Mouse (Mus musculus): ENCODE data around the gene Gbp5. TPM values are rescaled to one million over a fixed set of nuclear protein-coding genes. Genes with fewer than 3 reads are reported as not detected.
"Not testable (repeated sequence)": the region's sequence is repeated elsewhere in the genome, so short reads cannot be mapped to it uniquely, and the experiment has no call there.

Gbp5 gene
- polyA plus RNA-seq, 1 experiment from 2014 or later, result 0.34 TPM

- Histone ChIP-seq H3K27ac (no peak overlapping the region), H3K4me3 (replicated peaks) (peak overlapping the region; percentile 18; the same call in 1 of the 2 replicates), H3K9ac (no peak overlapping the region)
Observed at GRCm38 (mm10) chr3:142497123-142497841, 3.5 kb downstream of the Gbp5 start.

GRCm38 (mm10) chr3:142498941-142499340 lies 5.2 kb downstream of the Gbp5 start:
- H3K27ac ChIP-seq, result no peak overlapping the region
- H3K4me1 ChIP-seq (replicated peaks), result no peaks in the 10 kb centered on the region
- H3K27me3 ChIP-seq (replicated peaks), result no peaks in the 10 kb centered on the region
- 86% methylated on average over 5 of the region's 5 CpGs for WGBS
- no peak overlapping the region for H3K9ac ChIP-seq
- H3K4me3 ChIP-seq (replicated peaks), result no peak overlapping the region
- H3K9me3 ChIP-seq, result no peaks in the 10 kb centered on the region
- no peak for ATAC-seq
- H3K4me2 ChIP-seq (replicated peaks), result no peak overlapping the region
- H3K36me3 ChIP-seq, result no peaks in the 10 kb centered on the region

More at GRCm38 (mm10) chr3:142497123-142497841, 3.5 kb downstream of the Gbp5 start:
- Histone ChIP-seq H3K27me3 (replicated peaks) (no peaks in the 10 kb centered on the region), H3K9me3 (no peaks in the 10 kb centered on the region), H3K4me1 (replicated peaks) (no peaks in the 10 kb centered on the region), H3K36me3 (no peaks in the 10 kb centered on the region), H3K4me2 (replicated peaks) (peak overlapping the region; percentile 49)
- 49% methylated on average over 15 of the region's 15 CpGs for WGBS
- no peak for ATAC-seq

GRCm38 (mm10) chr3:142528116-142528515 lies 34.3 kb downstream of the Gbp5 start:
- no peak overlapping the region for H3K9ac ChIP-seq
- no peak overlapping the region for H3K4me3 ChIP-seq (replicated peaks)
- no peaks in the 10 kb centered on the region for H3K9me3 ChIP-seq
- H3K27ac ChIP-seq, result no peak overlapping the region
- H3K36me3 ChIP-seq, result no peaks in the 10 kb centered on the region
- 92% methylated on average over 3 of the region's 3 CpGs for WGBS
- H3K4me1 ChIP-seq (replicated peaks), result no peaks in the 10 kb centered on the region
- no peaks in the 10 kb centered on the region for H3K27me3 ChIP-seq (replicated peaks)
- no peak for ATAC-seq
- H3K4me2 ChIP-seq (replicated peaks), result no peak overlapping the region

- H3K36me3 ChIP-seq, result no peaks in the 10 kb centered on the region
- 32% methylated on average over 2 of the region's 2 CpGs for WGBS
- no peaks in the 10 kb centered on the region for H3K9me3 ChIP-seq
- H3K4me1 ChIP-seq (replicated peaks), result no peaks in the 10 kb centered on the region
- no peak overlapping the region for H3K27ac ChIP-seq
- ATAC-seq, result peak; percentile 13; the same call in 1 of the 2 replicates
- peak overlapping the region; percentile 94 for H3K4me2 ChIP-seq (replicated peaks)
- H3K9ac ChIP-seq, result no peak overlapping the region
- H3K27me3 ChIP-seq (replicated peaks), result no peaks in the 10 kb centered on the region
- peak overlapping the region; percentile 64 for H3K4me3 ChIP-seq (replicated peaks)
Observed at GRCm38 (mm10) chr3:142529597-142529996, 35.8 kb downstream of the Gbp5 start.

- H3K27ac ChIP-seq, result peak within 1 kb of the TSS; percentile 42; the same call in 1 of the 2 replicates
- H3K27me3 ChIP-seq (replicated peaks), result no peaks in the 10 kb centered on the region
- peak within 1 kb of the TSS; percentile 64 for H3K4me3 ChIP-seq (replicated peaks)
- peak within 1 kb of the TSS; percentile 94 for H3K4me2 ChIP-seq (replicated peaks)
- H3K9ac ChIP-seq, result peak within 1 kb of the TSS; percentile 61
- H3K9me3 ChIP-seq, result no peaks in the 10 kb centered on the region
- WGBS, result 1% methylated on average over 30 of the region's 30 CpGs
- ATAC-seq, result peak; percentile 93
- no peaks in the 10 kb centered on the region for H3K4me1 ChIP-seq (replicated peaks)
- H3K36me3 ChIP-seq, result no peaks in the 10 kb centered on the region
Observed at GRCm38 (mm10) chr3:142530087-142530953, 36.5 kb downstream of the Gbp5 start, which contains the start of gene Gbp7. Gbp7 (plus strand) TSS chr3:142530342.

GRCm38 (mm10) chr3:142531595-142531994 lies 37.8 kb downstream of the Gbp5 start:
- Histone ChIP-seq H3K4me2 (replicated peaks) (no peak overlapping the region), H3K9ac (no peak overlapping the region), H3K27me3 (replicated peaks) (no peaks in the 10 kb centered on the region), H3K36me3 (no peaks in the 10 kb centered on the region), H3K9me3 (no peaks in the 10 kb centered on the region), H3K4me3 (replicated peaks) (no peak overlapping the region), H3K27ac (no peak overlapping the region), H3K4me1 (replicated peaks) (no peaks in the 10 kb centered on the region)
- ATAC-seq, result no peak
- 92% methylated on average over 3 of the region's 3 CpGs for WGBS

- Histone ChIP-seq H3K4me1 (replicated peaks) (no peaks in the 10 kb centered on the region), H3K4me2 (replicated peaks) (no peak overlapping the region), H3K9me3 (no peaks in the 10 kb centered on the region), H3K27ac (no peak overlapping the region), H3K4me3 (replicated peaks) (no peak overlapping the region), H3K9ac (no peak overlapping the region), H3K36me3 (no peaks in the 10 kb centered on the region), H3K27me3 (replicated peaks) (no peaks in the 10 kb centered on the region)
- WGBS, result 97% methylated on average over 3 of the region's 3 CpGs
- ATAC-seq, result no peak
Observed at GRCm38 (mm10) chr3:142533185-142533584, 39.4 kb downstream of the Gbp5 start.

GRCm38 (mm10) chr3:142535667-142536066 lies 41.9 kb downstream of the Gbp5 start:
- 81% methylated on average over 1 of the region's 1 CpGs for WGBS
- Histone ChIP-seq H3K4me1 (replicated peaks) (no peaks in the 10 kb centered on the region), H3K9me3 (no peaks in the 10 kb centered on the region), H3K4me3 (replicated peaks) (no peak overlapping the region), H3K36me3 (no peaks in the 10 kb centered on the region), H3K4me2 (replicated peaks) (no peak overlapping the region), H3K27ac (no peak overlapping the region), H3K27me3 (replicated peaks) (no peaks in the 10 kb centered on the region), H3K9ac (no peak overlapping the region)
- no peak for ATAC-seq

GRCm38 (mm10) chr3:142541391-142541790 lies 47.6 kb downstream of the Gbp5 start:
- H3K9me3 ChIP-seq, result no peaks in the 10 kb centered on the region
- no peak overlapping the region for H3K4me2 ChIP-seq (replicated peaks)
- H3K27me3 ChIP-seq (replicated peaks), result no peaks in the 10 kb centered on the region
- no peaks in the 10 kb centered on the region for H3K4me1 ChIP-seq (replicated peaks)
- no peak for ATAC-seq
- no peak overlapping the region for H3K4me3 ChIP-seq (replicated peaks)
- H3K27ac ChIP-seq, result no peak overlapping the region
- no peak overlapping the region for H3K9ac ChIP-seq
- 84% methylated on average over 6 of the region's 6 CpGs for WGBS
- H3K36me3 ChIP-seq, result no peaks in the 10 kb centered on the region

- 88% methylated on average over 12 of the region's 12 CpGs for WGBS
Observed at GRCm38 (mm10) chr3:142542776-142543175, 49.0 kb downstream of the Gbp5 start.

GRCm38 (mm10) chr3:142546690-142547089 lies 52.9 kb downstream of the Gbp5 start:
- Histone ChIP-seq H3K27me3 (replicated peaks) (no peaks in the 10 kb centered on the region), H3K4me2 (replicated peaks) (no peak overlapping the region), H3K27ac (no peak overlapping the region), H3K9ac (no peak overlapping the region), H3K4me3 (replicated peaks) (no peak overlapping the region), H3K4me1 (replicated peaks) (no peaks in the 10 kb centered on the region), H3K9me3 (no peaks in the 10 kb centered on the region), H3K36me3 (no peaks in the 10 kb centered on the region)
- no peak for ATAC-seq
- WGBS, result 83% methylated on average over 3 of the region's 3 CpGs

More at GRCm38 (mm10) chr3:142542776-142543175, 49.0 kb downstream of the Gbp5 start:
- ATAC-seq; H3K4me1 ChIP-seq (replicated peaks); H3K9me3 ChIP-seq; H3K9ac ChIP-seq; H3K4me2 ChIP-seq (replicated peaks); H3K27me3 ChIP-seq (replicated peaks); H3K36me3 ChIP-seq; H3K4me3 ChIP-seq (replicated peaks); H3K27ac ChIP-seq: not testable (repeated sequence)

GRCm38 (mm10) chr3:142550052-142550676 lies 56.4 kb downstream of the Gbp5 start:
- no peak for ATAC-seq
- H3K4me3 ChIP-seq (replicated peaks), result no peak overlapping the region

More at GRCm38 (mm10) chr3:142550052-142550676, 56.4 kb downstream of the Gbp5 start:
- Histone ChIP-seq H3K27ac (no peak overlapping the region), H3K4me1 (replicated peaks) (no peaks in the 10 kb centered on the region), H3K4me2 (replicated peaks) (no peak overlapping the region), H3K9ac (no peak overlapping the region), H3K36me3 (no peaks in the 10 kb centered on the region), H3K9me3 (no peaks in the 10 kb centered on the region), H3K27me3 (replicated peaks) (no peaks in the 10 kb centered on the region)
- 91% methylated on average over 3 of the region's 3 CpGs for WGBS

Data from intestine, embryonic 15.5 days (tissue).